Mouse (Mus musculus) thymus, adult 2 months (tissue): ENCODE results near the gene Nostrin. TPM values are rescaled to one million over a fixed set of nuclear protein-coding genes. Genes with fewer than 3 reads are reported as not detected.

Source experiments
- DNase-seq: peaks from one replicate; pipeline ENCODE4 v3.0.0; 2021
- H3K27ac ChIP-seq: fragments of 200-500 bp; 2 replicates; pipeline ENCODE4 v1.5.1; 2012; ENCODE audit warnings: low read length, control low read depth; ENCODE audit not compliant: control insufficient read depth, insufficient read depth
- H3K27me3 ChIP-seq: fragments of 200-500 bp; 2 replicates; pipeline ENCODE4 v1.6.1; 2012; ENCODE audit warnings: mild to moderate bottlenecking, low read length, moderate library complexity, mixed read lengths; ENCODE audit not compliant: control insufficient read depth, insufficient read depth
- H3K36me3 ChIP-seq: fragments of 200-500 bp; 2 replicates; pipeline ENCODE4 v1.6.1; 2012; ENCODE audit warnings: mild to moderate bottlenecking, low read length, moderate library complexity; ENCODE audit not compliant: control insufficient read depth, insufficient read depth
- H3K4me1 ChIP-seq: fragments of 200-500 bp; replicated peaks from 2 replicates; pipeline ENCODE4 v1.6.1; 2012; ENCODE audit warnings: low read length; ENCODE audit not compliant: control insufficient read depth, insufficient read depth
- H3K4me3 ChIP-seq: fragments of 200-500 bp; 2 replicates; pipeline ENCODE4 v1.5.1; 2012; ENCODE audit warnings: mild to moderate bottlenecking, low read length, control low read depth, moderate library complexity; ENCODE audit not compliant: control insufficient read depth, insufficient read depth
- CTCF ChIP-seq: fragments of 200-500 bp; IDR thresholded peaks from 2 replicates; pipeline ENCODE4 v1.5.1; 2012; ENCODE audit warnings: mild to moderate bottlenecking, control low read depth, low read length, moderate library complexity, borderline replicate concordance; ENCODE audit not compliant: control insufficient read depth, poor library complexity, insufficient read depth; ENCODE audit errors: extremely low read depth
- POLR2A ChIP-seq: fragments of 200-500 bp; IDR thresholded peaks from 2 replicates; pipeline ENCODE4 v1.6.1; 2012; ENCODE audit warnings: mild to moderate bottlenecking, low read length, control low read depth, moderate library complexity; ENCODE audit not compliant: control insufficient read depth, poor library complexity, insufficient read depth; ENCODE audit errors: extremely low read depth
- WGBS: fragments of 180-500 bp; shearing (Covaris S2); methylation state at CpG from one replicate; pipeline ENCODE4 v1.1.7; 2018; 5-methylcytosine and 5-hydroxymethylcytosine counted together
- polyA plus RNA-seq: library from polyadenylated mRNA; depleted of rRNA; stranded (reverse); fragments of >200 nt; gene quantifications from 2 replicates; pipeline ENCODE4 v1.2.3, GENCODE M21; 2012

Gene Nostrin
- polyA plus RNA-seq, 1 experiment: 1.00 TPM

DNA sequence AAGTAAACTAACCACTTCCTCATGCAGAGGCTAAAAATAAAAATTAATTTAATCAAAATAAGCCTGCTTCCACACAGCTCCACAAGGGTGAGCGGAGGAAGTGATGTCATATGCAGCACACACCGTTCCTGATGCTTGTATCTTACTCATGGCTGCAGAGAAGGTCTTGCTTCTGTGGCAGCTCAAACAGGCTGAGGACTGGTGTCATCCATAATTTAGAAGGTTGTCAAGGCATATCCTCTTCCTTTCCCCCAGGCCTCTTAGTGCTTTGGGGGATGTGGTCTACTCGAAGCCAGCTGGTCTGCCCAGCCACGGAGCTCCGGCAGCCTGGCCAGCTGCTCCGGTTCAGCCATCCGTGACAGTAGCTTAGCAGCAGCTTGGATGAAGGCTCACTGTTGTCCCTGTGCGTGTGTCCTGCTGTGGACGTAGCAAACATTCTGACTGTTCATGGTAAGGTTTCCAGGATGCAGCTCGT lies 6.6 kb upstream of the Nostrin start:
- TF ChIP-seq CTCF (no peak), POLR2A (no peak)
- Histone ChIP-seq H3K27ac (no peak overlapping the region), H3K4me1 (peaks cover 4% of the 10 kb centered on the region; the same call in 1 of the 2 replicates), H3K27me3 (no peaks in the 10 kb centered on the region), H3K4me3 (no peak overlapping the region), H3K36me3 (no peaks in the 10 kb centered on the region)
- WGBS: 22% methylated on average over 10 of the region's 10 CpGs
- no peak for DNase-seq

DNA sequence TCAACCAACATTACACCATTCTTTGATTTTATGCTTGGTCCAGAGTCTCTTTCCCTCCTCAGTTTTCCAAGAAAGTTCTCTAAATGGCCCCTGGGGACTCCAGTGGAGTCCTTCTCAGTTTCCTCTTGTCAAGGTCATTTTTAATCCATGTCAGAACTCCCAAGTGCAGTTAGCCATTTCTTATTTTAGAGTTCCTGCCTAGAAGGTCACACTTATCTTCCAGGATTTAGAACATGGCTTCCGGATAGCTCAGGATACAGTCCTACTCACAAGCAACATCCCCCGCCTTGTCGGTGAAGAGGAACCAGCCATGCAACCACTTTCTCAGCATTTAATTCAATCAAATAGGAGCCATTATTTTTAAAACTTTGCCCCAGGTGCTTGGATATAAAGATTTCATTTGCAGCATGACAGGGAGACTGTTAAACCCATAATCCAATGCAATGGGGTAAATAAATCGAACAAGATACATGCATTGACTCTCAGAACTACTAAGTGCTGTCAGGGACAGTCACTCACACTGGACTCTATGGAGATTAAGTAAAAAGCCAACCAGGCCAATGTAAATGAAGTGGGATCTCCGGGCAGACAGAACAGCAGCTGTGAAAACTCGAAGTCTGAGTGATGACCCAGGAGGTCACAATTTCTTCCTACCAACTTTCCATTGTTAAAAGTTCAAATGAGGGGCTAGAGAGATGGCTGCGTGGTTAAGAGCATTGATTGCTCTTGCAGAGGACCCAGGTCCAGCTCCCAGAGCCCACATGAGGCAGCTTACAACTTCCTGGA lies 6.0 kb upstream of the Nostrin start:
- Histone ChIP-seq H3K27ac (no peak overlapping the region), H3K27me3 (no peaks in the 10 kb centered on the region), H3K36me3 (no peaks in the 10 kb centered on the region), H3K4me1 (peaks cover 4% of the 10 kb centered on the region; the same call in 1 of the 2 replicates), H3K4me3 (no peak overlapping the region)
- WGBS: 86% methylated on average over 7 of the region's 7 CpGs
- DNase-seq: no peak
- TF ChIP-seq CTCF: no peak

GRCm38 (mm10) chr2:69132046-69132445 lies 3.6 kb upstream of the Nostrin start:
- TF ChIP-seq POLR2A (no peak), CTCF (no peak)
- 96% methylated on average over 3 of the region's 3 CpGs for WGBS
- Histone ChIP-seq H3K4me3 (no peak overlapping the region), H3K27ac (no peak overlapping the region), H3K4me1 (peaks cover 11% of the 10 kb centered on the region), H3K27me3 (no peaks in the 10 kb centered on the region), H3K36me3 (no peaks in the 10 kb centered on the region)
- no peak for DNase-seq

DNA sequence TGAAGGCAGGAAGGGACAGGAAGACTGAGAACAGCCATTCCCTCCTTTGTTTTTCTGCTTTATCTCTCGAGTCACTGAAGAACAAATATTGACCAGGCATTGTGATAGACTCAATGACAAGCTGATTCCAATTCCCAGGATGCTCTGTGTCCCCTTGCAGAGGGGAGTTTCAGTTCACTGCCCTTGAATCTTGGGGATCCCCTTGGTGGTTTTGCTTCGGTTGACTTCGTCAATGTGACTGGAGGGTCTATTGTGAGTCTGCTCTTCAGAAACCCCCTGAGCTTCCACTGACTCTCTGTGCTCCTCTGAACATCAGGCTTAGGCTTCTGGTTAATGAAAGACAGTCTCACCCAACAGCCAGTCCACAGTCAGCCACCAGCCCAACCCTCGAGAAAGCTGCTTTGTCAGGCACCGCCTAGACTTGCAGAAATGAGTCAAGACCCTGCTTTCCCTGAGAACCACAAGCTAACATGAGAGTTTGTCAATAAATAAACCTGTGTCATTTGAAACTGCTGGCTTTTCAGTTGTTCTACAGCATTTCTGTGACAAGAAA lies 3.0 kb upstream of the Nostrin start:
- TF ChIP-seq POLR2A (no peak), CTCF (no peak)
- 88% methylated on average over 5 of the region's 5 CpGs for WGBS
- Histone ChIP-seq H3K36me3 (no peaks in the 10 kb centered on the region), H3K4me3 (no peak overlapping the region), H3K4me1 (peaks cover 11% of the 10 kb centered on the region), H3K27me3 (no peaks in the 10 kb centered on the region), H3K27ac (no peak overlapping the region)
- DNase-seq: no peak

DNA sequence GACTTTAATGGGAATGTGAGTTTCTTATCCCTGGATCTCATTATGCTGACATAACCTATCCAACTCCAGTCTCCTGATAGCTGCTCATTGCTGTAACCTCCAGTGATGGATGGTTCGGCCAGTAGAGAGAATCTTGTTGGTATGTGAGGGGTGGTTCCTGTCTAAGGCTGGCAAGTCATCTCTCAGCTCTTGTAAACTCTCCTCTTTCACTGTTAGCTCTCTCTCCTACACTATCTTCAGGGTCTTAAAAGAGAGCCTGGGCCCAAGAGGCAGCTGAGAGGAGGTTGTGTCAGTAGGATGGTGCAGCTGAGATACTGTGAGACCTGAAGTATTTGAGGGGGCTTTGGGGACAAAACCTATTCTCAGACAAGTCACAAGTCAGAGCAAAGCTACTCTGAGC lies 1.4 kb upstream of the Nostrin start:
- TF ChIP-seq POLR2A: no peak
- Histone ChIP-seq H3K27me3 (no peaks in the 10 kb centered on the region), H3K4me1 (peaks cover 8% of the 10 kb centered on the region), H3K4me3 (no peak overlapping the region), H3K36me3 (no peaks in the 10 kb centered on the region), H3K27ac (no peak overlapping the region)
- 95% methylated on average over 1 of the region's 1 CpGs for WGBS
- DNase-seq: no peak

DNA sequence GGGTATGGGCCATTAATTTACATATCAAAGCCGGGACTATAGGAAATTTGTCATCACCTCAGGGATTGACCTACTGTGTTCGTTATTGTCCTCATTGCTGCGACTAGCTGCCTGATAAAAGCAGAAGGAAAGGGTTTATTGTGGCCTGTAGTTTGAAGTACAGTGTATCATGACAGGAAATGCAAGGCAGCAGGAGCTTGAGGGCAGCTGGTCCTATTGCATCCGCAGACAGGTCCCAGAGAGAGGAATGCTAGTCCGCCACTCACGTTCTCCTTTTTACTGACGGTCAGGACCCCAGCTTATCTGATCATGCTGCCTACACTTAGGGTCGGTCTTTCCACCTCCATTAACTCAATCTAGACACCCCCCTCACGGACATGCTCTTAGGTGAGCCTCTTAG lies 663 bp upstream of the Nostrin start:
- no peak overlapping the region for H3K4me3 ChIP-seq
- H3K36me3 ChIP-seq: no peaks in the 10 kb centered on the region
- H3K4me1 ChIP-seq: peaks cover 7% of the 10 kb centered on the region; the same call in 1 of the 2 replicates
- TF ChIP-seq POLR2A: no peak
- no peak for TF ChIP-seq CTCF
- H3K27ac ChIP-seq: no peak overlapping the region
- WGBS: 46% methylated on average over 9 of the region's 9 CpGs
- no peaks in the 10 kb centered on the region for H3K27me3 ChIP-seq
- no peak for DNase-seq
